ENCODE assay signal across 21 mouse cellular contexts in the genomic region with DNA sequence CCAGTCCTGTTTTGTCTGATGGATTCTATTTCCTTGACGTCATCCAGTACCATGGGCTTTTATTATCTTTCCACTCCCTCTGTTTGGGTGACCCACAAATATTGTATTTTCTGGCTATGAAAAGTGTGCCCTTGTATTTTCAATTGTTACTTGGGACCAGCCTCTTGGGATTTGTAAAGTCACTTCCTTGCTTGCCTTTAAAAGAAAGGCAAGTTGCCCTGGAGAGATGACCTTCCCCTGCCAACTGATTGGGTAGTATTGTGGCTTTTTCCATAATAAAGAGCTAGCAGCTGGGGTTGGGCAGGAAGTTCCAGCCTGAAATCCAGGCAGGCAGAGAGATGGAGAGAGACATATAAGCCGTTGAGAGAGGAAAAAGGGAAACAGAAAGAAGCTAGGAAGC.
DNase-seq lines count a peak whose midpoint lies in the region; ATAC-seq and TF ChIP-seq lines count a peak whose summit lies in the region.
"Had no signal": no experiment of that assay in that cellular context is flagged by ENCODE, and none has a peak within 500 bp of the region (broad histone marks: within the 10 kb centered on the region; RNA-seq: fewer than 3 reads in every experiment).

No protein-coding gene starts in this region.

- no peak overlapping the region for H3K9ac ChIP-seq in heart, adult 2 months (ENCODE audit: low read depth, low read length)
- H3K9ac ChIP-seq: embryonic facial prominence, embryonic 13.5 days; forebrain, embryonic 12.5 days; heart, embryonic 15.5 days; hindbrain, embryonic 12.5 days had no signal

- peak in 1 of 2 experiments; percentile 34 for DNase-seq in heart, adult 2 months
- no peak for DNase-seq in heart, postnatal 36 days
- DNase-seq in kidney, adult 9 months: peak; percentile 5
- DNase-seq in kidney, postnatal 10 days: no peak
- DNase-seq in ZHBTc4 (ENCODE audit: low read depth, low spot score): peak; percentile 36
- DNase-seq: adrenal gland, postnatal 14 days; cerebellum, adult 18-20 months; cerebellum, adult 9-11 months; cerebellum, postnatal 36 days; gastrocnemius, postnatal 25 days; heart, postnatal 4 days; kidney, adult 11 months had no signal

- H3K79me2 ChIP-seq in heart, adult 2 months (replicated peaks; ENCODE audit: control insufficient read depth, insufficient read depth, low read length): no peaks in the 10 kb centered on the region

- no peak for ATAC-seq in inflammation-experienced regulatory T-cells, adult 6 months
- ATAC-seq: activated CD4-positive, CD25-positive, alpha-beta regulatory T cell, adult 4 months; forebrain, embryonic 16.5 days; hindbrain, embryonic 16.5 days had no signal

- peak overlapping the region; percentile 89 for H3K27ac ChIP-seq in heart, adult 2 months
- H3K27ac ChIP-seq: embryonic facial prominence, embryonic 13.5 days; forebrain, embryonic 12.5 days; heart, embryonic 15.5 days; hindbrain, embryonic 12.5 days had no signal

- 26% methylated on average over 2 of the region's 2 CpGs for WGBS in heart, adult 2 months

- intact Hi-C loops in heart, adult 2 months (cut with DNase I): no loop called here
- intact Hi-C loops in heart, postnatal 36 days (cut with DNase I): loop anchor here (5.0 kb wide), 1 partner anchor 76 kb away; no protein-coding TSS in a partner anchor

- no peak for TF ChIP-seq POLR2A in heart, adult 2 months (IDR thresholded peaks at IDR 0.05; ENCODE audit: insufficient read depth, low read depth, low read length)

- no peak overlapping the region for H3K4me3 ChIP-seq in heart, adult 2 months
- H3K4me3 ChIP-seq: embryonic facial prominence, embryonic 13.5 days; forebrain, embryonic 12.5 days; heart, embryonic 15.5 days; hindbrain, embryonic 12.5 days had no signal

- no peaks in the 10 kb centered on the region; the same call in none of the 2 replicates for H3K36me3 ChIP-seq in heart, adult 2 months (ENCODE audit: control insufficient read depth, insufficient read depth, low read length)
- H3K36me3 ChIP-seq: embryonic facial prominence, embryonic 13.5 days; forebrain, embryonic 12.5 days; G1E; heart, embryonic 15.5 days; hindbrain, embryonic 12.5 days had no signal

- peaks cover 10% of the 10 kb centered on the region for H3K4me1 ChIP-seq in heart, adult 2 months (ENCODE audit: control insufficient read depth, insufficient read depth, low read length)
- H3K4me1 ChIP-seq: embryonic facial prominence, embryonic 13.5 days; forebrain, embryonic 12.5 days; heart, embryonic 15.5 days; hindbrain, embryonic 12.5 days had no signal

- no peak for TF ChIP-seq CTCF in heart, adult 2 months (IDR thresholded peaks at IDR 0.05)

- TF ChIP-seq EP300 in heart, adult 2 months (IDR thresholded peaks at IDR 0.05; ENCODE audit: insufficient read depth, low read depth, low read length): no peak

- H3K27me3 ChIP-seq in heart, adult 2 months (ENCODE audit: control insufficient read depth, insufficient read depth, low read length): no peaks in the 10 kb centered on the region
- H3K27me3 ChIP-seq: embryonic facial prominence, embryonic 13.5 days; forebrain, embryonic 12.5 days; heart, embryonic 15.5 days; hindbrain, embryonic 12.5 days had no signal

Comparison
In these comparisons a context has a peak if more than half of its experiments do, and no peak if none do; other contexts are left out.
1. DNase-seq: peak in kidney, adult 9 months (single experiment) and ZHBTc4 (single experiment); none in heart, postnatal 36 days (0 of 2) and kidney, postnatal 10 days (single experiment).